Mouse (Mus musculus): Measurements from ENCODE around the gene Nol3. TPM values are rescaled to one million over a fixed set of nuclear protein-coding genes. Genes with fewer than 3 reads are reported as not detected.
"Not testable (repeated sequence)": the region's sequence is repeated elsewhere in the genome, so short reads cannot be mapped to it uniquely, and the experiment has no call there.

Gene Nol3
- total RNA-seq (2014; rRNA removed) (2.1 and 2.6 TPM in 2 replicates), polyA plus RNA-seq (2015; fragmentation: Nextera tagmentation; extraction: Ambion mirVana) (6.6 and 6.9 TPM in 2 replicates)

DNA sequence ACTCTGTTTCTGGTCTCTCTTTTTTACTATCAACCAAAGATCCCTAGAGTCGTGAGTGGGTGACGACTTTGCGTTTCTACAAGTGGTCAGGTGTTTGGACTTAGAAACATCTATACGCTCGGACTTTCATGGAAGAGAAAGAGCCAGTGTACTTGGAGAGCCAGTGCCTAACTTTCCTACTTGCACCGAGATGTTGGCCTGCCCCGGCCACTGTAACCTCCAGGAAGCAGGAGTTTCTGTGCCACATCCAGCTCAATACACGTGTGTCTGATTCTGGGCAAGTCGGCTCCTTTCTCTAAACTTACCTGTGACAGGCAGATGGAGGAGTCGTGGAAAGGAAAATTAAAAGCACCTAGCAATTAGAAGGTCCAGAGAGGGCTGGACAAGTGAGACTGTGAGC is at the start of gene Nol3:
Gene Nol3 (plus strand): TSS at position 301 of the 400 bp plus-strand sequence.
- ATAC-seq (no peak), DNase-seq (ENCODE audit: low spot score) (no peak)
- Histone ChIP-seq H3K4me3 (ENCODE audit: low read length) (peak within 1 kb of the TSS; percentile 48), H3K36me3 (ENCODE audit: insufficient read depth, low read length) (no peaks in the 10 kb centered on the region), H3K4me1 (ENCODE audit: insufficient read depth, low read length) (peaks cover 5% of the 10 kb centered on the region; the same call in 1 of the 2 replicates), H3K9me3 (ENCODE audit: low read length) (no peaks in the 10 kb centered on the region), H3K27ac (peak within 1 kb of the TSS; percentile 15; the same call in 1 of the 2 replicates), H3K27me3 (ENCODE audit: insufficient read depth, low read length) (peaks cover 24% of the 10 kb centered on the region), H3K9ac (replicated peaks; ENCODE audit: low read length) (peak within 1 kb of the TSS; percentile 40; the same call in 1 of the 2 replicates), H3K4me2 (ENCODE audit: low read depth, low read length) (peak within 1 kb of the TSS; percentile 83)
- WGBS, result 6% methylated on average over 10 of the region's 10 CpGs
- no peak for TF ChIP-seq CTCF (IDR thresholded peaks at IDR 0.05; ENCODE audit: low read depth)

DNA sequence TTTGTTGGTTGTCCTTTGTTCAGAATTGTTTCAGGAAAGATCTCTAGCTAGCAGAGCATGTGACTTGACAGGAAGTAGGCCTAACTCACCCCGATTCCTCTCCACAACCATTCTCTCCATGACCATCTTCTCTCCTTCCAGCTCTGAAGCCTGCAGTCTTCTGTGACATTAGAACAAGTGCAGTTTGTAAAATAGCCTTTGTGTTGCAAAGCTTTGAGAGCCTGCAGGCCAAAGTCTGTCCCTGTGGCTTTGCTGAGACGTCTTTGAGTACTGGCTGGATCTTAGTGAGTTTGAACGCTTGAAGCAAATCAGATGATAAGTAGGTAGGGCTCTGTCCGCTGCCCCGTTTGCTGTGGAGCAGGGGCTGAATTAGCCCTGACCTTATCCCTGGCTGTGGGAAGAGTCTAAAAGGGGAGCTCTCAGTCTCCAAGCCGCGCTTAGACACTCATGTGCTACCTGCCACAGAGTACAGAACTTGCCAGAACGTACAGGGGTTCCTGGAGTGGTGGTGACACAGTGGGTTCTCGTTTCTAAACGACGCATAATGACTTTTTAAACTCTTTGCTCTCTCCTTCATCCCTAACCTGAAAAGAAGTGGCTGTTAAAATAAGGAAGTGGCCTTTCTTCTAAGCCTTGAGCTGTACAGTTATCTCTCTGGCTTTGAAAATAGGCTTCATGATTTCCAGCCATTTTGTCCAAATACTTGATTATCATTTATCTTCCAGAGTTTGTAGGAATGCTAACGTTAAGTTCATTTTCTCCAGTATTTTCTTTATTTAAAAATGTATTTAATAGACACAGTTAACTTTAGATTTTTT is 44.2 kb upstream of the Nol3 start:
- Histone ChIP-seq H3K4me3 (ENCODE audit: low read length) (no peak overlapping the region), H3K27ac (no peak overlapping the region), H3K9ac (replicated peaks; ENCODE audit: low read length) (no peak overlapping the region), H3K36me3 (ENCODE audit: insufficient read depth, low read length) (no peaks in the 10 kb centered on the region; the same call in 1 of the 2 replicates), H3K9me3 (ENCODE audit: low read length) (no peaks in the 10 kb centered on the region), H3K4me1 (ENCODE audit: insufficient read depth, low read length) (no peaks in the 10 kb centered on the region), H3K4me2 (ENCODE audit: low read depth, low read length) (no peak overlapping the region), H3K27me3 (ENCODE audit: insufficient read depth, low read length) (no peaks in the 10 kb centered on the region)
- WGBS, result 88% methylated on average over 12 of the region's 12 CpGs
- DNase-seq (ENCODE audit: low spot score) (no peak), ATAC-seq (no peak)
- TF ChIP-seq CTCF (IDR thresholded peaks at IDR 0.05; ENCODE audit: low read depth), result no peak

DNA sequence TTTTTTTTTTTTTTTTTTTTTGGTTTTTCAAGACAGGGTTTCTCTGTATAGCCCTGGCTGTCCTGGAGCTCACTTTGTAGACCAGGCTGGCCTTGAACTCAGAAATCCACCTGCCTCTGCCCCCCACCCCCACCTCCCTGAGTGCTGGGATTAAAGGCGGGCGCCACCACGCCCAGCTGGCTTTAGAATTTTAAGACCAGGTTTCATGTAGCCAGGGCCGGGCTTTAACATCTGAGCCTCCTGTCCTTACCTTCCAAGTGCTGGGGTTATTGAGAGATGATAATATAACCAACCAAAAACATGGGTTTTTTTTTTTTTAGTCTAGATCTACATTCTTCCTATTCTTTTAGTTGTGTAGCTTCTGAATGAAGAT is 43.6 kb upstream of the Nol3 start:
- H3K4me1 ChIP-seq (ENCODE audit: insufficient read depth, low read length); H3K27me3 ChIP-seq (ENCODE audit: insufficient read depth, low read length); DNase-seq (ENCODE audit: low spot score); H3K4me2 ChIP-seq (ENCODE audit: low read depth, low read length); H3K9me3 ChIP-seq (ENCODE audit: low read length); H3K4me3 ChIP-seq (ENCODE audit: low read length); H3K36me3 ChIP-seq (ENCODE audit: insufficient read depth, low read length); ATAC-seq; H3K27ac ChIP-seq; H3K9ac ChIP-seq (replicated peaks; ENCODE audit: low read length): not testable (repeated sequence)
- WGBS, result 97% methylated on average over 4 of the region's 4 CpGs

DNA sequence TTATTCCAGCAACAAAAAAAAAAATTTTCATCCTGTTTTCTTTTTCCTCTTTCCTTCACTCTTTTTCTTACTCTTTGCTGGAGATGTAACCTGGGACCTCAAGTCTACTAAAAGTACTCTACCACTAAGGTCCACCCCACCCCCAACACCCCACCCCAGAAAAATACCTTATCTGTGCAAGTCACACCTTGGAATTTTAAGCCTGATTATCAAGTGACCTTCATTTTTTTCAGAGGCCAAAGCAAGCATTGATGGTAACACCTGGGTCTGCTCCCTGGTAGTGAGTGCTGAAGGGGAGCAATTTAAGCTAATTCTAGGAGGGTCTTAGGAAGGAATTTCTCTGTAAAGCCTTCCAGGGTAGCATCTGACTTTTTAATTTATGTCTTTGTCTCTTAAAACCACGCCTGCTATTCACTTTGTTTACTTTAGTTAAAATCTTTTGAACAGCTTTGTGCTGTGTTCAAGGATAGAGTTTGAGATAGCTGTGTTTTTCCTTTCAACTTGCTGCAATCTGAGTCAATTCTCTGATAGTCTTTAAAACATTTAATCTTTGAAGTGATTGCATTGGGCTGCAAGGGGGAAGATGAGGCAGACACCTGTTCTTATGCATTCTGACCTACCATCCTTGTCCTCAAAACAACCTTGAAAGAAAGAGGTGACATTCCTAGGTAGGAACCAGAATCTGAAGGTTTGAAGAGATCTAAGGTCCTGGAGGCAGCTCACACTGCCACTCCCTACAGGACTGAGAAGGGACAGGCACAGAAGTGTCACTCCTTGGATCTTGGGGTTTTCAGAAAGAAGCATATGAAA is 42.6 kb upstream of the Nol3 start:
- Histone ChIP-seq H3K4me3 (ENCODE audit: low read length) (no peak overlapping the region), H3K9ac (replicated peaks; ENCODE audit: low read length) (no peak overlapping the region), H3K9me3 (ENCODE audit: low read length) (no peaks in the 10 kb centered on the region), H3K4me2 (ENCODE audit: low read depth, low read length) (no peak overlapping the region), H3K27me3 (ENCODE audit: insufficient read depth, low read length) (no peaks in the 10 kb centered on the region), H3K27ac (no peak overlapping the region), H3K36me3 (ENCODE audit: insufficient read depth, low read length) (no peaks in the 10 kb centered on the region; the same call in 1 of the 2 replicates), H3K4me1 (ENCODE audit: insufficient read depth, low read length) (no peaks in the 10 kb centered on the region)
- DNase-seq (ENCODE audit: low spot score) (no peak), ATAC-seq (no peak)
- WGBS, result 70% methylated on average over 1 of the region's 1 CpGs
- no peak for TF ChIP-seq CTCF (IDR thresholded peaks at IDR 0.05; ENCODE audit: low read depth)

DNA sequence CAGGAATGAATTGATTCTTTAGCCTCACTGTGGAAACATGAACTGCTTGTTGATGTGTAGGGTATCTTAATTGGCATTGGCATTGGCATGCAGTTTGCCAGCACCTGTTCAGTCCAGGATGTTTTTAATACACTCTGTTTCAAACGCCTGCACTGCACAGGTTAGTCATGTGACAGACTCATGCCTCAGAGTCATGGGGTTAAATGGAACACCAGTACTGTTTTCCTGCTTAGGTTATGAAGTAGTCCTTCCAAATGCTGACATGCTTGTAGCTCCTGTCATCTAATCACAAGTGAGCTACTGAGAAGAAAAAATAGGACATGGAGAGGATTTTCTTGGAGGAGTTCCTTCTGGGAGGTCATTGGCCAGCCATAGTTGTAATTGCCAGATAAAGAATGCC is 40.7 kb upstream of the Nol3 start:
- ATAC-seq (no peak), DNase-seq (ENCODE audit: low spot score) (no peak)
- Histone ChIP-seq H3K9ac (replicated peaks; ENCODE audit: low read length) (no peak overlapping the region), H3K27me3 (ENCODE audit: insufficient read depth, low read length) (no peaks in the 10 kb centered on the region), H3K9me3 (ENCODE audit: low read length) (no peaks in the 10 kb centered on the region), H3K4me1 (ENCODE audit: insufficient read depth, low read length) (no peaks in the 10 kb centered on the region), H3K36me3 (ENCODE audit: insufficient read depth, low read length) (peaks cover 16% of the 10 kb centered on the region), H3K4me3 (ENCODE audit: low read length) (no peak overlapping the region), H3K4me2 (ENCODE audit: low read depth, low read length) (no peak overlapping the region), H3K27ac (no peak overlapping the region)
- TF ChIP-seq CTCF (IDR thresholded peaks at IDR 0.05; ENCODE audit: low read depth), result no peak
- WGBS, result 82% methylated on average over 1 of the region's 1 CpGs

DNA sequence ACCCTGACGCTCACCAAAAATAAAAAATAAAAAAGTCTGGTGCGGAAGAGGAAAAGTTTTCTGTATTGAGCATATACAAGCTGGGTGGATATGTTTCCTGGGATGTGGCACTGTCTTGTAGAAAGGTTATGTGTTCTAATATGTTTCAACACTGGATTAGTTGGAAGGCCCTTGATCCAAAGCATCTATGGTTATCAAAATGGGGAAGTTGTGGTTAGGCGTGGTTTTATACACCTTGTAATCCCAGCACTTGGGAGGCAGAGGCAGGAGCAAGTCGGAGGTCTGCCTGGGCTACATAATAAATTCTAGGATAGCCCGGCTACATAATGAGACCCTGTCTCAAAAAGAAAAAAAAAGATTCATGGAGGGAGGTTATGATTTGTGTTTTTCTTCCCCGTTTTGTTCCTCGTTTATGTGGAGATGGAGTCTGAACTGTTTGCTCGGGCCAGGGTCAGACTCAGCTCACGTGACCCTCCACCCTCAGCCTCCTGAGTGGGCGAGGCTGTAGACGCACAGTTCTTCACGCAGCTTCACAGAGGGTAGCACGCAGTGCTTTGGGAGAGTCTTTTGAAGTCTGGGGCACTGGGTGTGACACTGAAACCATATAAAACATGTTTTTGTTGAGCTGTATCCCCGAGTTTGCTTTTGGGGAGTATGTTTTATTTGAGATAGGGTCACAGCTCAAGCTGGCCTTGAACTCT is 38.3 kb upstream of the Nol3 start:
- H3K4me3 ChIP-seq (ENCODE audit: low read length), result no peak overlapping the region
- WGBS, result 93% methylated on average over 14 of the region's 14 CpGs
- ATAC-seq (no peak), DNase-seq (ENCODE audit: low spot score) (no peak)
- H3K27me3 ChIP-seq (ENCODE audit: insufficient read depth, low read length), result no peaks in the 10 kb centered on the region
- TF ChIP-seq CTCF (IDR thresholded peaks at IDR 0.05; ENCODE audit: low read depth), result no peak
- H3K4me1 ChIP-seq (ENCODE audit: insufficient read depth, low read length), result no peaks in the 10 kb centered on the region
- H3K27ac ChIP-seq, result no peak overlapping the region
- no peak overlapping the region for H3K9ac ChIP-seq (replicated peaks; ENCODE audit: low read length)
- H3K36me3 ChIP-seq (ENCODE audit: insufficient read depth, low read length), result peaks cover 29% of the 10 kb centered on the region
- no peak overlapping the region for H3K4me2 ChIP-seq (ENCODE audit: low read depth, low read length)
- no peaks in the 10 kb centered on the region for H3K9me3 ChIP-seq (ENCODE audit: low read length)

Data from hindbrain, postnatal 0 days (tissue).